9 mouse cellular contexts compared by ENCODE assay signal in genomic region chr1:157079384-157080025, GRCm38 (mm10). TPM values are rescaled to one million over a fixed set of nuclear protein-coding genes. Genes with fewer than 3 reads are reported as not detected.
DNase-seq lines count a peak whose midpoint lies in the region; ATAC-seq lines count a peak whose summit lies in the region.
"Had no signal": no experiment of that assay in that cellular context is flagged by ENCODE, and none has a peak within 500 bp of the region (broad histone marks: within the 10 kb centered on the region; RNA-seq: fewer than 3 reads in every experiment).

No protein-coding gene starts in this region.

- no peaks in the 10 kb centered on the region for H3K36me3 ChIP-seq in neural tube, embryonic 15.5 days
- H3K36me3 ChIP-seq in intestine, embryonic 16.5 days (ENCODE audit: control insufficient read depth, insufficient read depth, low read length): no peaks in the 10 kb centered on the region

- 36% methylated on average over 11 of the region's 11 CpGs for WGBS in neural tube, embryonic 15.5 days
- WGBS in intestine, embryonic 16.5 days: 37% methylated on average over 11 of the region's 11 CpGs

- no peaks in the 10 kb centered on the region for H3K9me3 ChIP-seq in neural tube, embryonic 15.5 days (replicated peaks)
- no peaks in the 10 kb centered on the region for H3K9me3 ChIP-seq in intestine, embryonic 16.5 days (ENCODE audit: control insufficient read depth, low read length)

- H3K27ac ChIP-seq in neural tube, embryonic 15.5 days (replicated peaks): no peak overlapping the region
- no peak overlapping the region for H3K27ac ChIP-seq in intestine, embryonic 16.5 days (ENCODE audit: low read length)

- no peak overlapping the region for H3K9ac ChIP-seq in neural tube, embryonic 15.5 days (replicated peaks)
- H3K9ac ChIP-seq in intestine, embryonic 16.5 days (ENCODE audit: low read depth, low read length): no peak overlapping the region

- no peaks in the 10 kb centered on the region for H3K27me3 ChIP-seq in neural tube, embryonic 15.5 days (replicated peaks)
- H3K27me3 ChIP-seq in intestine, embryonic 16.5 days (replicated peaks; ENCODE audit: control insufficient read depth, insufficient read depth, low read length): no peaks in the 10 kb centered on the region

- H3K4me1 ChIP-seq in neural tube, embryonic 15.5 days: peaks cover 16% of the 10 kb centered on the region; the same call in 1 of the 2 replicates
- peaks cover 17% of the 10 kb centered on the region; the same call in 1 of the 2 replicates for H3K4me1 ChIP-seq in intestine, embryonic 16.5 days (ENCODE audit: control insufficient read depth, insufficient read depth, low read length)

- no peak overlapping the region for H3K4me2 ChIP-seq in neural tube, embryonic 15.5 days
- H3K4me2 ChIP-seq in intestine, embryonic 16.5 days (ENCODE audit: low read depth, low read length): peak overlapping the region; percentile 6

- no peak overlapping the region for H3K4me3 ChIP-seq in neural tube, embryonic 15.5 days (replicated peaks)
- H3K4me3 ChIP-seq in intestine, embryonic 16.5 days (ENCODE audit: low read length): no peak overlapping the region

- ATAC-seq in CD4-positive, CD25-positive, alpha-beta regulatory T cell, adult 4 months: no peak
- ATAC-seq in neural tube, embryonic 15.5 days (ENCODE audit: low FRiP score): no peak
- ATAC-seq in intestine, embryonic 16.5 days: peak; percentile 57

- DNase-seq in CD4-positive, CD25-positive, alpha-beta regulatory T cell, adult 2 months (ENCODE audit: low read depth, low spot score): peak; percentile 63
- DNase-seq in neural tube, embryonic 10.5 days (ENCODE audit: extremely low spot score, low spot score): peak; percentile 74
- DNase-seq in embryo, embryonic 11 days: peak; percentile 78
- DNase-seq in mesoderm, embryonic 11.5 days (ENCODE audit: low read depth, low spot score): peak; percentile 71
- DNase-seq in thymus, postnatal 36 days: peak; percentile 51 to 60

RNA-seq across cellular contexts. Expression of gene Tex35, which starts 29.0 kb away (rescaled TPM):
- polyA plus RNA-seq in CD4-positive, CD25-positive, alpha-beta regulatory T cell, adult 4 months (2017; shearing (Covaris generic)): under 1 TPM in 1 of 2 experiments, not detected in 1; 0.50 TPM
- not detected in 2 replicates for polyA plus RNA-seq in neural tube, embryonic 15.5 days (2015; fragmentation: Nextera tagmentation; extraction: Ambion mirVana)
- polyA plus RNA-seq in intestine, embryonic 16.5 days (2015; fragmentation: Nextera tagmentation; extraction: Ambion mirVana): not detected in 2 replicates
- polyA plus RNA-seq: large intestine, adult 2 months had no signal
